Mouse (Mus musculus) testis, adult 2 months (tissue): Measurements from ENCODE around the gene H1fx.

Source experiments
- CTCF ChIP-seq: fragments of 200-500 bp; IDR thresholded peaks from 2 replicates; pipeline ENCODE4 v1.5.1; 2012; ENCODE audit warnings: low read depth, mild to moderate bottlenecking, inconsistent platforms, low read length, moderate library complexity; ENCODE audit not compliant: control insufficient read depth, insufficient read depth, insufficient replicate concordance
- POLR2A ChIP-seq: fragments of 200-500 bp; IDR thresholded peaks from 2 replicates; pipeline ENCODE4 v1.6.1; 2012; ENCODE audit warnings: low read depth, mild to moderate bottlenecking, inconsistent platforms, low read length, moderate library complexity; ENCODE audit not compliant: control insufficient read depth

- TF ChIP-seq POLR2A = peak; percentile 39; the same call in 1 of the 2 replicates
- TF ChIP-seq CTCF = no peak
Observed at GRCm38 (mm10) chr6:87992733-87993132, 11.3 kb upstream of the H1fx start.
